Comparison of ENCODE assay signal across 17 mouse cellular contexts in the genomic region with DNA sequence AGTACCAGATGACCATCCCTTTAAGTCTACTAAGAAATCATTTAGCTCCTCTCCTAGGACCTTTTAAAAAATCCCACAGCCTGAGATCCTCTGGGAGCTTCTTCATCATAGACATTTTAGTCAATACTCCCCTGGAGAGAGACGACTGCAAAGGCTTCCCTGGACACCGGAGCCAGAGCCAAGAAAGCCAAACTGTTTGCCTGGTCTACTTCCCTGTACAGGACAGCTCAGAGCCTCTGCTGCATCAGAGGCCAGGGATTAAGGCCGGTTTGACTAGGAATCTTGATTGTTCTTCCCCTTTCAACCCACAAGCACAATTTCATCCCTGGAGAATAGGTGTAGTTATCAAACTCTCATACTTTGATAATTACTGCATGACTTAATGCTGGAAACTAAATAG. TPM values are rescaled to one million over a fixed set of nuclear protein-coding genes. Genes with fewer than 3 reads are reported as not detected.
A peak's percentile ranks its signal among the peaks of the same experiment; 100 is the strongest.
DNase-seq lines count a peak whose midpoint lies in the region; ATAC-seq and TF ChIP-seq lines count a peak whose summit lies in the region.
"Had no signal": no experiment of that assay in that cellular context is flagged by ENCODE, and none has a peak within 500 bp of the region (broad histone marks: within the 10 kb centered on the region; RNA-seq: fewer than 3 reads in every experiment).

No protein-coding gene starts in this region.

- TF ChIP-seq POLR2A in embryonic fibroblast, embryonic 13.5 days (IDR thresholded peaks at IDR 0.05; ENCODE audit: low read depth, low read length), result no peak
- TF ChIP-seq POLR2A in myocyte (IDR thresholded peaks at IDR 0.05; ENCODE audit: insufficient read length, low read depth), result no peak
- TF ChIP-seq POLR2A in thymus, adult 2 months (IDR thresholded peaks at IDR 0.05; ENCODE audit: control insufficient read depth, extremely low read depth, insufficient read depth, low read length, poor library complexity), result no peak

- peak; percentile 32 to 58 for DNase-seq in heart, adult 18-20 months
- no peak for DNase-seq in heart, embryonic 10.5 days (ENCODE audit: low spot score)
- peak; percentile 15 to 24 for DNase-seq in heart, postnatal 14 days
- DNase-seq in liver, embryonic 11.5 days (ENCODE audit: low spot score), result no peak
- no peak for DNase-seq in thymus, adult 2 months
- DNase-seq: cerebellum, adult 9-11 months; kidney, adult 9 months; lung, adult 18-20 months; right cerebral cortex, postnatal 4 days had no signal

- 66% methylated on average over 3 of the region's 3 CpGs for WGBS in heart, embryonic 10.5 days
- 65% methylated on average over 3 of the region's 3 CpGs for WGBS in liver, embryonic 11.5 days
- WGBS in thymus, adult 2 months, result 88% methylated on average over 3 of the region's 3 CpGs

- ATAC-seq in liver, embryonic 11.5 days (replicated peaks; ENCODE audit: low FRiP score), result no peak
- no peak for ATAC-seq in CD4-positive, CD25-positive, alpha-beta regulatory T cell, adult 4 months
- ATAC-seq: midbrain, embryonic 13.5 days; Patski had no signal

- no peaks in the 10 kb centered on the region for H3K36me3 ChIP-seq in heart, embryonic 10.5 days
- H3K36me3 ChIP-seq in myocyte (ENCODE audit: control insufficient read depth, insufficient read depth), result no peaks in the 10 kb centered on the region
- no peaks in the 10 kb centered on the region for H3K36me3 ChIP-seq in liver, embryonic 11.5 days (ENCODE audit: control insufficient read depth, insufficient read depth, low read length)
- H3K36me3 ChIP-seq in thymus, adult 2 months (ENCODE audit: control insufficient read depth, insufficient read depth, low read length), result no peaks in the 10 kb centered on the region
- H3K36me3 ChIP-seq: hindbrain, embryonic 12.5 days; midbrain, embryonic 13.5 days had no signal

- H3K4me1 ChIP-seq in heart, embryonic 10.5 days, result peaks cover 4% of the 10 kb centered on the region; the same call in 1 of the 2 replicates
- H3K4me1 ChIP-seq in embryonic fibroblast, embryonic 13.5 days (ENCODE audit: control insufficient read depth, insufficient read depth, low read length), result peaks cover 52% of the 10 kb centered on the region
- H3K4me1 ChIP-seq in liver, embryonic 11.5 days (replicated peaks; ENCODE audit: control insufficient read depth, insufficient read depth, low read length), result no peaks in the 10 kb centered on the region
- no peaks in the 10 kb centered on the region for H3K4me1 ChIP-seq in thymus, adult 2 months (replicated peaks; ENCODE audit: control insufficient read depth, insufficient read depth, low read length)
- H3K4me1 ChIP-seq: hindbrain, embryonic 12.5 days; midbrain, embryonic 13.5 days had no signal

- H3ac ChIP-seq in myocyte (ENCODE audit: control insufficient read depth, insufficient read length), result no peak overlapping the region

- no peak for TF ChIP-seq CTCF in embryonic fibroblast, embryonic 13.5 days (IDR thresholded peaks at IDR 0.05; ENCODE audit: borderline replicate concordance, insufficient read depth, low read length)
- no peak for TF ChIP-seq CTCF in thymus, adult 2 months (IDR thresholded peaks at IDR 0.05; ENCODE audit: borderline replicate concordance, control insufficient read depth, extremely low read depth, insufficient read depth, low read length, poor library complexity)

- intact Hi-C loops in heart, postnatal 14 days (cut with DNase I), result no loop called here

- no peak overlapping the region for H3K27ac ChIP-seq in heart, embryonic 10.5 days
- H3K27ac ChIP-seq in embryonic fibroblast, embryonic 13.5 days (ENCODE audit: insufficient read depth, low read length), result peak overlapping the region; percentile 99
- H3K27ac ChIP-seq in liver, embryonic 11.5 days (ENCODE audit: low read depth, low read length), result no peak overlapping the region
- H3K27ac ChIP-seq in thymus, adult 2 months (ENCODE audit: control insufficient read depth, insufficient read depth, low read length), result no peak overlapping the region
- H3K27ac ChIP-seq: hindbrain, embryonic 12.5 days; macrophage; midbrain, embryonic 13.5 days had no signal

- no peak overlapping the region for H3K4me3 ChIP-seq in heart, embryonic 10.5 days
- H3K4me3 ChIP-seq in embryonic fibroblast, embryonic 13.5 days (ENCODE audit: insufficient read depth, low read length), result no peak overlapping the region
- H3K4me3 ChIP-seq in myocyte, result no peak overlapping the region
- no peak overlapping the region for H3K4me3 ChIP-seq in liver, embryonic 11.5 days (ENCODE audit: low read depth, low read length)
- H3K4me3 ChIP-seq in thymus, adult 2 months (ENCODE audit: control insufficient read depth, insufficient read depth, low read length), result no peak overlapping the region
- H3K4me3 ChIP-seq: hindbrain, embryonic 12.5 days; midbrain, embryonic 13.5 days had no signal

- H3K9ac ChIP-seq in liver, embryonic 11.5 days (ENCODE audit: low read depth, low read length), result no peak overlapping the region
- H3K9ac ChIP-seq: hindbrain, embryonic 12.5 days; midbrain, embryonic 13.5 days had no signal

- peak overlapping the region; percentile 62 for H3K4me2 ChIP-seq in myocyte (ENCODE audit: low read depth)
- H3K4me2 ChIP-seq in liver, embryonic 11.5 days, result no peak overlapping the region
- H3K4me2 ChIP-seq: hindbrain, embryonic 12.5 days; midbrain, embryonic 13.5 days had no signal

- no peaks in the 10 kb centered on the region for H3K9me3 ChIP-seq in heart, embryonic 10.5 days
- no peaks in the 10 kb centered on the region for H3K9me3 ChIP-seq in liver, embryonic 11.5 days (ENCODE audit: control insufficient read depth, low read length)
- H3K9me3 ChIP-seq: hindbrain, embryonic 12.5 days; midbrain, embryonic 13.5 days had no signal

- H3K79me2 ChIP-seq in myocyte (ENCODE audit: control insufficient read depth, insufficient read depth), result no peaks in the 10 kb centered on the region

- H3K27me3 ChIP-seq in heart, embryonic 10.5 days (ENCODE audit: insufficient read depth, poor library complexity, severe bottlenecking), result no peaks in the 10 kb centered on the region
- no peaks in the 10 kb centered on the region for H3K27me3 ChIP-seq in myocyte (ENCODE audit: control insufficient read depth, insufficient read depth, insufficient read length)
- H3K27me3 ChIP-seq in liver, embryonic 11.5 days (replicated peaks; ENCODE audit: control insufficient read depth, insufficient read depth, low read length), result no peaks in the 10 kb centered on the region
- no peaks in the 10 kb centered on the region for H3K27me3 ChIP-seq in thymus, adult 2 months (ENCODE audit: control insufficient read depth, insufficient read depth, low read length)
- H3K27me3 ChIP-seq: hindbrain, embryonic 12.5 days; midbrain, embryonic 13.5 days; Patski had no signal

TF ChIP-seq in myocyte, 11 proteins besides CTCF, POLR2A, EP300 and RAD21:
- TF ChIP-seq E2F4 (IDR thresholded peaks at IDR 0.05; ENCODE audit: insufficient read depth), result no peak
- TF ChIP-seq REST (IDR thresholded peaks at IDR 0.05; ENCODE audit: insufficient read depth, insufficient read length), result no peak
- TF ChIP-seq TCF3 (IDR thresholded peaks at IDR 0.05; ENCODE audit: insufficient read length, low read depth), result no peak
- TF ChIP-seq MAX (IDR thresholded peaks at IDR 0.05; ENCODE audit: low read depth), result no peak
- no peak for TF ChIP-seq USF1 (IDR thresholded peaks at IDR 0.05; ENCODE audit: low read depth)
- no peak for TF ChIP-seq SRF (IDR thresholded peaks at IDR 0.05; ENCODE audit: control insufficient read depth, insufficient read length, low read depth)
- no peak for TF ChIP-seq POLR2AphosphoS2 (IDR thresholded peaks at IDR 0.05; ENCODE audit: insufficient read length, low read depth)
- TF ChIP-seq MYOD1 (IDR thresholded peaks at IDR 0.05; ENCODE audit: control insufficient read depth in 1 of 3, insufficient read length in 2 of 3, low read depth in 2 of 3), result no peak
- no peak for TF ChIP-seq CEBPB (IDR thresholded peaks at IDR 0.05; ENCODE audit: insufficient read depth, poor library complexity, severe bottlenecking)
- no peak for TF ChIP-seq TCF12 (IDR thresholded peaks at IDR 0.05; ENCODE audit: insufficient read depth, poor library complexity, severe bottlenecking)
- TF ChIP-seq MYOG (IDR thresholded peaks at IDR 0.05; ENCODE audit: control insufficient read depth in 1 of 3, insufficient read depth in 1 of 3, insufficient read length in 2 of 3, low read depth in 2 of 3), result no peak

RNA-seq across cellular contexts. Expression of a gene that starts 46.5 kb away (rescaled TPM):
- total RNA-seq in heart, adult 18-20 months (2021), result 1 to 10 TPM; 2.0 to 2.8 TPM
- 3.0 and 9.9 TPM in 2 replicates for polyA plus RNA-seq in heart, embryonic 10.5 days (2016; fragmentation: Nextera tagmentation; extraction: Ambion mirVana)
- 187 and 323 TPM in 2 replicates for polyA plus RNA-seq in embryonic fibroblast, embryonic 13.5 days (2011; ENCODE audit: insufficient read length, low read depth, missing spikeins)
- 1 to 10 TPM; 6.3 to 8.4 TPM for total RNA-seq in heart, postnatal 14 days (2021)
- polyA plus RNA-seq in myocyte (2012; fragmentation: generic; extraction: Trizol), result 70.3 TPM
- 3.6 and 5.9 TPM in 2 replicates for polyA plus RNA-seq in liver, embryonic 11.5 days (2014; fragmentation: Nextera tagmentation; extraction: Ambion mirVana)
- 1.6 and 2.0 TPM in 2 replicates for polyA plus RNA-seq in thymus, adult 2 months (2012; rRNA removed)
- not detected for polyA plus RNA-seq in CD4-positive, CD25-positive, alpha-beta regulatory T cell, adult 4 months (2017; shearing (Covaris generic))
- total RNA-seq: granulocyte monocyte progenitor cell, adult 5-6 weeks had no signal
- polyA plus RNA-seq: macrophage, Patski had no signal

Comparison
In these comparisons a context has a peak if more than half of its experiments do, and no peak if none do; other contexts are left out.
1. DNase-seq: peak in heart, adult 18-20 months (2 of 2) and heart, postnatal 14 days (2 of 2); none in heart, embryonic 10.5 days (single experiment), liver, embryonic 11.5 days (single experiment) and thymus, adult 2 months (single experiment).